Mouse (Mus musculus): ENCODE results near the gene Hspb6.

The Hspb6 gene

DNA sequence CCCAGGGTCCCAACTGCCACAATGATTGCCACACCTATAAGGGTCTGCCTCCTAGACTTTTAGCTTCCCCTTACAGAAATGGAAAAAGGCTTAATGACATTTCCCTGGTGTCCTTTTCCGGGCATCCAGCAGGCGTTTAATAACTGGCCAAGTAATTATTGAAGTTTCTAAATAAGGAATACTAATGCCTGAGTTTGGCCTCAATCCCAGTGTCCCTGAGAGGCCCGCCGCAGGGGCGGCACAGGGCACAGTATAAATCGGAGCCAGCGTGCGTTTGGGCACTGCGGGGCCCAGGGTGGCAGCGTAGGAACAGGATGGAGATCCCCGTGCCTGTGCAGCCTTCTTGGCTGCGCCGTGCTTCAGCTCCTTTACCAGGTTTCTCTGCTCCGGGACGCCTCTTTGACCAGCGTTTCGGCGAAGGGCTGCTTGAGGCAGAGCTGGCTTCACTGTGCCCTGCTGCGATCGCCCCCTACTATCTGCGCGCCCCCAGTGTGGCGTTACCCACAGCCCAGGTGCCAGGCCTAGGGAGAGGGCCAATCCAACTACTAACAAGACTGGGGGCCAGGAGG lies 1.1 kb downstream of the Hspb6 start:
- no peak for DNase-seq (ENCODE audit: low spot score)

DNA sequence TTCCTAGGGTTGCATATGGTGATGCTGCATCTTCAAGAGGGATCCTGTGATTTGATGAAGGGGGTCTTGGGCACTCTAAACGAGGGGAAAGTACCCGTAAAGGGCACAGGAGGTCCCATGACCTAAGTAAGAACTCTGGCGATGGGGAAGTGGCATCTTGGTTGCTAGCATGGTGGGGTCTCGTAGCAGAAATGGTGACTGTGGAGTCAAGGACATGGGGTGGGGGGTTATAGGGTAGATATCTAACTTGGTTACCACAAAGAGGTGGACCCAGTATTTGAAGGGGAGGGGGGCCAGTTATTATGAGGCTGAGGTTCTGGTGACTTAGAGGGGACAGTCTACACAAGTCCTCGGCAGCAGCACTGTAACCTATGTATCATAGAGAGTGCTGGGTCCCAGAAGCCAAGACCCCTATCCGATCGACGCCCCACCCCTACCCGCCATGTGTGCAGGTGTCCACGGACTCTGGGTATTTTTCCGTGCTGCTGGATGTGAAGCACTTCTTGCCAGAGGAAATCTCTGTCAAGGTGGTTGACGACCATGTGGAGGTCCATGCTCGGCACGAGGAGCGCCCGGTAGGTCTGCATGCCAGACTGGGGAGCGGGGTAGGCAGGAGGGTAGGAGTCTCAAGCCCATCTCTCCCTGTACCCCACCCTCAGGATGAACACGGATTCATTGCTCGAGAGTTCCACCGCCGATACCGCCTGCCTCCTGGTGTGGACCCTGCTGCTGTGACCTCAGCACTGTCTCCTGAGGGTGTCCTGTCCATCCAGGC lies 2.0 kb downstream of the Hspb6 start:
- no peak for DNase-seq (ENCODE audit: low spot score)

DNA sequence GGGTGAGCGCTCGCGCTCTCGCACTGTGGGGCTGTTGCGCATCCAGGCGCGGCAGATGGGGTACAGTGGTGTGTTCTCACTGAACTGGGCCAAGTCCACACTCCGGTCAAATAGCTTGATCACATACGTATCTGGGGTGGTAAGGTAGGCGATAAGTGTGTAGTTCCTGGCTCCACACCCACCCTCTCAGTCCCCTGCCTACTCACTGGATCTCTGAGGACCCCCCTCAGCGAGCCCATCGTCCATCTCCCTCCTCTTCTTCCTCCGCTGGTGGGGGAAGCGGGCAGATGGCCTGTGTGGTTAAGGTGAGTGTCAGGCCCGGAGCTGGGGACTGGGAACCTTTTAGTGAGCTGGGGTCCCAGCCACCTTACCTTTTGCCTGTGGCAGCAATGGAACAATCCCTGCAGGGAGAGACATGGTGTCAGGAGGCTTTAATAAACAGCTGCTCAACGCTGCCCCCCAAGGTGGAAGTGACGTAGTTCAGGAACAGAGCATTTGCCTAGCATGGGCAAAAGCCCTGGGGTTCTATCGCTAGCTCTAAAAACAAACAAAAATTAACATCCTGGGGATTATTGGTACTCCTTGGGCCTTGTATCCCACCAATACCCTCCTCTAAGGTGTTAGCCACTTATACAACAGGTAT lies 5.0 kb downstream of the Hspb6 start:
- no peak for DNase-seq (ENCODE audit: low spot score)

DNA sequence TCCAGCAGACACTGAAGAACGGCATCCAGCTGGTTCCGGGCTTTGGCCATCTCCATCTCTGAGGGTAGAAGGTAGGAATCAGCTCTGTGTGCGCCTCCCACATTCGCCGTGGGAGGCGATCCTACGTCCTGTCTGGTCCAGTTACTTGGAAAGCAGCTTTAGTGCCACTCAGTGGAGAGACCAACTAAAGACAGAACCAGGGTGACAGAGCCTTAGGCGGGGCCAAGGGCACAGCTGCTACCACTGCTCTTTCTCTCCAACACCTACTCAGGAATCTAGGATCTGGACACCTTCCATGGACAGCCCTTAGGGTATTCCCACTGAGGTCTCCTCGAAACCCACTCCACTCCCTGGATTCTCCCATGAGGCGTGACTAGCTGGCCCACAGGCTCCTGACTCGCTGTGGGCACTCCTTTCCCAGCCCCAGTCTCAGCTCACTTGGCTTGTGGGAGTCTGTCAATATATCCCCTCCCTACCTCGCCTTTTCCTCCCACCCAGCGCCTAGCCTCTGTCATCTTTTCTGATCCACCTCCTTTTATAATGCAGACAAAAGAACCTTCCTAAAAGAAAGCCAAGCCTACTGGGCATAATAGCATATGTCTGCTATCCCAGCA lies 6.0 kb downstream of the Hspb6 start:
- no peak for DNase-seq (ENCODE audit: low spot score)

DNA sequence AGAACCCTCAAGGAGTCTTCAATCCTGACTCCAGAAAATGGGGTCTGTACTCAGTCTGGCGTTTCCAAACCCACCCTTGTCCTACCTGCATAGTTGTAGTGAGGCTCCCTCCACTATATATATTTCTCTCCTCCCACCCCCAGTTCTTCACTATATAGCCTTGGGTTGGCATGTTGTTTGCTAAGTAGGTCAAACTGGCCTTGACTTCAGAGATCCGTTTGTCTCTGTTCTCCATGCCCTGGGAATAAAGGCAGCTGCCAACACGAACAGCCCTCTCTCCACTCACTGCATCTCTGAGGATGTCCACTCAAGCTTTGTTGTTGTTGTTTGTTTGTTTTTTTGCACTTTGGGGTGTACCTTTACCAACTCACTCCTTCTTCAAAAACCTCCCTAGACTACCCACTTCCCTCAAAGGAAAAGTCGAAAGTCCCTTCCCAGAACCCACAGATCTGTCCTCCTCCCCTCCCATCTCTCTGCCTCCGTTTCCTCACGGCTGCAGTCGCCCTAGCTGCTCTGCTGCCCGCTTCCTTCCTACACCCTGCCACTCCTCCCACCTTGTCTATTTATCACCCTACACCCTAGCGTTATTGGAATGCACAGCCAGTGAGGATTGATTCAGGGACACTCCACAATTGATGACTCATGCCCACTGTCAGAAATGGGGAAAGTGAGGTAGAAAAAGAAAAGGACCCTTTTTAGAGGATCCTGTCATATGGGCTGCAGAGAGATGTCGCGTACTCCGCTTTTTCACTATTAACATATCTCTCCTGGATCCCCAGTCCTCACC lies 6.9 kb downstream of the Hspb6 start:
- no peak for DNase-seq (ENCODE audit: low spot score)

DNA sequence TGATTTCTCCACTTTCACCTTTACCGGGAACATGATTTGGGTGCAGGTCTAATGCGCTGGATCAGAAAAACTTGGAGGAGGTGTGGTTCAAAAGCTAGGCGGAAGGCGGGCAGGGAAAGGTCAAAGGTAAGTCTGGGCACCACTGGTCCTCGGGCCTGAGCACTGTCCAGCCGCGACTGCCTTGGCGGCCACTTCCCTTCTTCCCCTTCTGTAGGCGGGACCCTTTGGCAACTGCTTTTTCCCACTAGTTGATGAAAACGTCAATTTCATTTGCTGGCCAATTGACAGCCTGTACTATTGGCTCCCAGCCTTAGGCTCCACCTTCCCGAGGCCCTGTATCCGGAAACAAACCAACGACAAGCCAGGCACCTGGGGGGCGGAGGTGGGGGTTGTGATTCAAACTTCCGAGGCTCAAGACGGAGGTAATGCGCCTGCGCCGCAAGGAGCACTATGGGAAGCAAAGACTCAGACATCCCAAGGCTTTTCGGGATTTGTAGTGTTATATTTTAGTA lies 7.5 kb downstream of the Hspb6 start, which contains the start of gene Lin37:
TSS of gene Lin37 (minus strand) at position 396 of the 512 bp plus-strand sequence.
- peak; percentile 98 for DNase-seq (ENCODE audit: low spot score)

DNA sequence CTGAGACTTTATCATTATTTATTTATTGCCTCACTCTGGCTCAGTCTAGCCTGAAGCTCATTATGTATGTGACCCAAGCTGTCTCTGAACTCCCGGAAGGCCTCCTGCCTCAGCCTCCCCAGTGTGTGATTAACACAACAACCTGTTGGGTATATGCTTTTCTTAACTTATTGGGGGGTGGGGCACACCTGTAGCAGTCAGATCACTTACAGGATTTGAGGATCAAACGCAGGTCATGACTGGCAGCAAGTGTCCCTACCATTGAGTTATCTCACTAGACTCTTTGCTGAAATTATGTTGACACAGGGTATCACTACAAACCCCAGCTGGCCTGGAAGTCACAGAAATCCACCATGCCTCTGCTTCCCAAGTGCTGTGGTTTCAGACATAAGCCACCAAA lies 8.3 kb downstream of the Hspb6 start:
- DNase-seq (ENCODE audit: low spot score): no peak

DNA sequence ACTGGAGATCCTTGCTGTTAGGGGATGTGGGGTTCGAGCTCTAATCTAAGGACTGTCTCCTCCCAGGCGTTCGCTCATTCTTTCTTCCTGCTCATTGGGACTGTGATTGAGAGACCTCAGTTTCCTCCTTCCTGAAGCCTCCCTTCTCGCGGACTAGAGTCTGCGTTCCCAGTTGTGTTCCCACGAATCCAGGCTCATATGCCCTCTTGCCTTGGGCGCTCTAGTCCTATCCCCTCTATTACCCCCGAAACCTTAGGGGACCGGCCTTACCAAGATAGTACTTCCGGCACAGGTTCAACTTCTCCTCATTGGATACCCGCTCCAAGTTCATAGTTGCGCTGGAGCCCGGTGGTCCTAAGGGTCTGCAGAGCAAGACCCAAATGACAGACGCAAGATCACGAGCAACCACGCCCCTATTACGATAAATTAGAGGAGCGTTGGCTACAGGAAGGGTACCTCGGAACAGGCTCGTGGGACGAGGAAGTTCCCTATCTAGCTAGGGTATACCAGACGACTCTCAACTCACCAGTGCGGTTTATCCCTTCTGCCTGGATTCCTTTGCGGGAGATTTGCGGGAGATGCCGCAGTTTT lies 10.6 kb downstream of the Hspb6 start:
- no peak for DNase-seq (ENCODE audit: low spot score)

DNA sequence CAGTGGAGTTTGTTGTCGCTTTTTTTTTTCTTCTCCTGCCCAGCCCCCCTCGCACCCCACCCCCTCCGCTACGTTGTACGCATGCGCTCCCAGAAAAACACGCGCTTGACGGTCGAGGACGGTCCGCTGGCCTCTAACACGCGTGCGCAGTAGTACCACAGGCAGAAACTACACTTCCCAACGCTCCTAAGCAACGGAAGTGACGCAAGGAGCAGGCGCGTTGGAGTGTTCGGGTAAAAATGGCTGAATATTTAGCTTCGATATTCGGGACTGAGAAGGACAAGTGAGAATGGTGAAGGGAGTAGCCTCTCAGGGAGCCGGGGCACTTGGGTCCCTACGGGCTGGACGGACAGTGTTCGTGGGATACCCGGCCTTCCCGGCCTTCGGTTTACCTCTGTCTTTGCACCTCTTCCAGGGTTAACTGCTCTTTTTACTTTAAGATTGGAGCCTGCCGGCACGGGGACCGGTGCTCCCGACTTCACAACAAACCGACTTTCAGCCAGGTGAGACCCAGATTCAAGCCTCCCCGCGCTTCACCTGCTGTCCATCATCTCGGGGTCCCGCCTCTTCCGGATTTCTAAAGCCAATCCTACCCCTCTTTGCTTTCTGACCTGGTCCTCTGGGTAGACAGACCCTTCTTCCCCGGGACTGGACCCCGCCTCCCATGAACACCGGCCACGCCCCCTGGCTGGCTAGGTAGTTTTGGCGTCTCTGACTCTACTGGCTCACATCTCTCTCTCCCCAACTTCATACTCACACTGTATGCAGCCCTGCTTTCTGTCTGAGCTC lies 11.3 kb downstream of the Hspb6 start, which contains the start of the genes U2af1l4, Gm49396 and Psenen:
TSS of gene U2af1l4 (plus strand) at position 185 of the 789 bp plus-strand sequence.
TSS of gene Gm49396 (plus strand) at position 228 of the 789 bp plus-strand sequence.
TSS of gene Psenen (minus strand) at position 511 of the 789 bp plus-strand sequence.
- DNase-seq (ENCODE audit: low spot score): peak; percentile 93

DNA sequence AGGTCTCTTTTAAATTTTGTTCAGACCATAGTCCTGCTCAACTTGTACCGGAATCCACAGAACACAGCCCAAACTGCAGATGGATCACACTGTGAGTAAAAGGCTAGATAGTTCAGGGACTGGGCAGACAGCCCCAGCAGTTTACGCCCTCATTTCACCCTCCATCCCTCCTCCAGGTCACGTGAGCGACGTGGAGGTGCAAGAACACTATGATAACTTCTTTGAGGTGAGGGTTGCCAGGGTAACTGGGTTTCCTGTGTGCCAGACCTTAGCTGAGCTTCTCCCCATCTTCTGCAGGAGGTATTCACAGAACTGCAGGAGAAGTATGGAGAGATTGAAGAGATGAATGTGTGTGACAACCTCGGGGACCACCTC lies 11.9 kb downstream of the Hspb6 start:
- DNase-seq (ENCODE audit: low spot score): no peak

DNA sequence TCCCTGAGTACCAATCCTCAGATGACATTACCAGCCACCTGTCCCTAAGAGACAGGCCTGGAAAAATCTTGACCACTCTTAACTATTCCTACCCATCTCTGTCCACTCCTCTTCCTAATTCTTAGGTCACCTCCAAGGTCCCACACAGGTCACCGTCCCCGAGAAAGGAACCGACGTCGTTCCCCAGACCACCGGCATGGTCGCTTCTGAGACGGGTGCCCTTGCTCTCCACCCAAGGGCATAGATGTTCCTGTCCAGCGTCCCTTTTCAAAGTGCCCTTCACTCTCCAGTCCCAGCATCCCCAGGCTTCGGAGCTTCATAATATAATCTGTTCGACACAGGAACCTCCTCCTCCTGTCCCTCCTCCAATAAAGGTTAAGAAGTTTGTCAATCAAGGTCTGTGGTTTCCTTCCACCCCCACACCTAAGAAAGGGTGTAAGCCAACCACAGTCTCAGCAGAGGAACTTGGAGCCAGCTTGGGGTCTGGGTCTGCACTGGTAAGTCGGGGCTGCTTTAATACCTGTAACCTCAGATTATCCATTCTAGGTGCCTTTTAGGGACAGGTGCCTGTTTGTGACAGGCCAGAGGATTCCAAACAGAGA lies 13.1 kb downstream of the Hspb6 start, which contains the start of gene Igflr1:
TSS of gene Igflr1 (plus strand) at position 458 of the 602 bp plus-strand sequence.
- no peak for DNase-seq (ENCODE audit: low spot score)

DNA sequence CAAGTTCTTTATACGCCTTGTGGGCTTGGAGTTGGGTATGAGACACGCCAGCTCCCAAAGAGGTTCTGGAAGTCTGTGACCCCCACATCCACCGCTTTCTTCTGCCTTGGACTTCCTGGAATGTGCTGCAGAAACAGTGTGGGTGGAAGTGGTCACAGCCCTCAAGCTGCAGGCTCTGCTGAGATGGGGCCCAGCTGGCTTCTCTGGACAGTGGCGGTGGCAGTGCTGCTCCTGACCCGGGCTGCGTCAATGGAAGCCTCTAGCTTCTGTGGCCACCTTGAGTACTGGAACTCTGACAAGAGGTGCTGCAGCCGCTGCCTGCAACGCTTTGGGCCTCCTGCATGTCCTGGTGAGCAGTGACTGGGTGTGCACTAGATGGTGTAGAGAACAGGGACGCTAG lies 14.1 kb downstream of the Hspb6 start:
- DNase-seq (ENCODE audit: low spot score): no peak

DNA sequence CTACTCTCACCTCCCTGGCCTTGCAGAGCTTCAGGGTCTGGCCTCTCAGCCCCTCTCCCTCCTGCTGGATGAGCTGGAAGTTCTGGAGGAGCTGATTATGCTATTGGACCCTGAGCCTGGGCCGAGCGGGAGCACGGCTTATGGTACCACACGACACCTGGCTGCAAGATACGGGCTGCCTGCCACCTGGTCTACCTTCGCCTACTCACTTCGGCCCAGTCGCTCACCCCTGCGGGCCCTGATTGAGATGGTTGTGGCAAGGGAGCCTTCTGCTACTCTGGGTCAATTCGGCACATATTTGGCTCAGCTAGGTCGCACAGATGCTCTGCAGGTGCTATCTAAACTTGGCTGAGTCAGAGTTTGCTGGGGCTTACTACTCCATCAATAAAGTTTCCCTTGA lies 15.6 kb downstream of the Hspb6 start:
- DNase-seq (ENCODE audit: low spot score): no peak

DNA sequence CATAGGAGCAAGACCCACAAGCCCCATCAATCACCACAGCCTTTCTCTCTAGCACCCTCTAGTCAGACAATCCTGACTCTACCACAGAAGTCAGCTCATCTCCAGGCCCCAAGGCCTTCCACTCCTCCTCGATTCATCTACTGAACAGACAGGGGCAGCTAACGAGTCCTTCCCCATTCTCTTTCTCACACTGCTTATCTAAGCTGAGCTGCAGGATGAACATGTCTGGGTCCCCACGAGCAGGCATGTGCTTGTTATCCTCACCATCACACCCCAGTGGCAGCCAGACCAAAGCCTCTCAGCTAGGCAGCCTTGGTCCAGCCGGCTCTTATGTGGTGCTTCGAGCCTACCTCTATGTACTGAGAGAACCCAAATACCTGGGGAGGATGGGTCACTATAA lies 20.4 kb downstream of the Hspb6 start:
- DNase-seq (ENCODE audit: low spot score): no peak

DNA sequence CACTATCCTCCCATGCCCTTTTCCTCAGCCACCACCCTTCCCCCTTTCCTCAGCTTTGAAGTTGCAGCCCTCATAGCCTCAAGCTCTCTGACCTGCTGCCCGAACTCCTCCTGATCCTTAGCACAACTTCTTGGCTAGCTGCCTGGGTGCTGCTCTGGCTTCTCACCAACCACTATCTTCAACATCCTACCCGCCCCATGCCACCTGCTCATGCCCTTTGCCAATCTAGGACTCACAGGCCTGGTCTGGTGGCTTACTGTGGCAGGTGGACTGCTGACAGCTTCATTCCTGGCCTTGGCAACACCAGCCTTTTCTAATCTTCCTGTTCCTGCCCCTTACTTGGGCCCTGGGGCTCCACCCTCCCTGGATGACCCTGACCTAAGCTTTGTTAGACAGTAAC lies 21.0 kb downstream of the Hspb6 start:
- DNase-seq (ENCODE audit: low spot score): no peak

DNA sequence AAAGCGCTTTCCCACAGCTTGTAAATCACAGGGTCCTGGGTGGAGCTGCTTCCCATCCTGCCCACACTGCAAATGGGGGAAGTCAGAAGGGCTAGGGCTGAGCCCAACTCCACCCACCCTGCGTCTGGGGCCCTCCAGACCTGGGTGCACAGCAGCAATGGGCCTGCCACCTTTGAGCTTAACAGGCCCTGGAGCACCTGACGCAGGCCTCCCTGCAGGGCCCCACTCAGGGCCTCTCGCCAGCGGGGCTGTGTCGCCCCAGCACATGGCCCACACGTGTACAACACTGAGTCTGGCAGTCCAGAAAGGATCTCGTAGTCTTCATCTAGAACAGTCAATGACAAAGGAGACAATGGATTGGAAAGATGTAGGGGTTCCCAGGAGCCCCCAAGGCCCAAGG lies 28.0 kb downstream of the Hspb6 start:
- DNase-seq (ENCODE audit: low spot score): no peak

DNA sequence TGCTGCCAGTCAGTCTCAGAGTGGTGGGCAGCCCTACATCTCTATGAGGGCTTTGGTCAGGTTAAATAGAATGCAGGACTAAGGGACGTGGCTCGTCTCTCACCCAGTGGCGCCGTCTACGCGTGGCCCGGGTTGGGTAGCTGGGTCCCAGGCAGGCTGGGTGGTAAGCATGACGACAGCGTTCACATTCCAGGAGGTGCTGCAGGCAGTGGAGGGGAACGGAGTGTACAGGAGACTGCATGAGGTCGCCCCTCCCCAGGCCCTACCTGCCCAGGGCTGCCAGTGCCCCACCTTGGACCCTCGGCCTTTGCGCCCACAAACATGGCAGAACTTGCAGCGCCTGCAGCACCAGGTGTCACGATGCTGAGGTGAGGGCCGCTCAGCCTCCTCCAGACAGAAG lies 29.6 kb downstream of the Hspb6 start:
- DNase-seq (ENCODE audit: low spot score): no peak

DNA sequence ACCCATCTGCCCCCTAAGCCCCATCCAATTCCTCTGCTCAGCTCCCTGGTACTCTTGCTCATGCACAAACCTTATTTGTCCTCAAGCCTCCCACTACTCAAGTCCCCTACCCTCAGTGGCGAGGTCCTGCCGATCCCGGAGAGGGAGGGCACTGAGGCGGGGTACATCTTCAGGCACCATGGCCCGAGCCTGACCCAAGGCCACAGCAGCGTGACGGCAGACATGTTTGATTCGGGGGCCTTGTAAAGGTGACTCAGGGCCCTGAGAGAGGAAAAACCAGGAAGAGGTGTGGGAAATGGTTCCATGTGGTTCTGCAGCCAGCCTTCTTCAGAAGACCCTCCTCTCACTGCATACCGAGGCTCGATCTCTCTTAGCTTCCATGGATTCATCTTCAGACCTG lies 32.4 kb downstream of the Hspb6 start:
- no peak for DNase-seq (ENCODE audit: low spot score)

DNA sequence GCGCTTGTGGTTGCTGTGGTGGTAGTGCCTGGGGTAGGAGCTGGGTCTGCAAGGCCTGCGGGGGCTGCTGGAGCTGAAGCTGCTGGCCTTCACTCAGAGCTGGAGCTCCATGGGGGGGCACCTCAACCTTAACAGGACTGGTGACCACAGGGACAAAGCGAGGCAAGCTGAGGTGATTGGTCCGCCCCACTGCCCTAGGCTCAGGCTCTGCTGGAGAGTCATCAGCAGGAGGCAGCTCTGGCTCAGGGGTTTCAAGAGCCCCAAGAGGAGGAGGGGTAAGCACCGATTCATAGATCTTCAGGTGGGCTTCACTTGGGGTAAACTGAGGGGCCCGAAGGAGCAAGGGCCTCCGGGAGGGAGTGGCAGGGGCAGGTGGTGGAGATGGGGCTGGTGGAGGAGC lies 33.2 kb downstream of the Hspb6 start:
- DNase-seq (ENCODE audit: low spot score): no peak

DNA sequence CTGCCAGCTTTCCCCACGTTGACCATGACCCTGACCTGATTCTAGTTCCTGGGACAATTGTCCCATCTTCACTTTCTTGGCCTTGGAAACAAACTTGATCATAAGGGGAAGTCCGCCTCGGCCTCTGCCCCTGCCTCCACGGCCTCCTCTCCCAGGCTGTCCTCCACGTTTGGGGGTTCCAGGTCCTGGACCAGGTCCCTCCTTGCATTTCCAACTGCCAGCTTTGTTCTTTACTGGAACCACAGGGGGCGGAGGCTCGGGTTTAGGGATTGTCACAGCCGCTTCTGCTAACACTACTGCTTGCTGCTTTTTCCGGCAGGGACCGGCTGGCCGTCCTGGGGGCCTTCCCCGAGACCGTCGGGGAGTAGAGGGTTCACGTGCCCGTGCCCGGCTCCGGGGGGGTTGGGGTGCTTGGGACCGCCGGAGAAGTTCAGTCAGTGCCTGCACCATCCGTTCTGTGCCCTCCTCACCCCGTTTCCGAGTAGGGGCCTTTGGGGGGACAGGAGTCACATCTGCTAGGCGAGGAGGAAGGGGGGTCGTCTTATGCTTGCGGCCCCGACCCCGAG lies 34.6 kb downstream of the Hspb6 start:
- no peak for DNase-seq (ENCODE audit: low spot score)

Measured in left cerebral cortex, adult 11 months (tissue).